Mouse (Mus musculus) heart, postnatal 10 days (tissue): ENCODE data around the gene Zdhhc11. TPM values are rescaled to one million over a fixed set of nuclear protein-coding genes. Genes with fewer than 3 reads are reported as not detected.

Experiments
- DNase-seq, 2 experiments: peaks; one replicate each; pipeline ENCODE4 v3.0.0; 2021
- intact Hi-C: fragments of 180-260 bp; cut with DNase I; formaldehyde crosslinking; loops from one replicate; pipeline ENCODE4 v1.15.1; 2025
- total RNA-seq, 2 experiments: library from RNA; stranded (reverse); gene quantifications; 2 replicates each; pipeline ENCODE4 v1.2.3; 2021

Gene Zdhhc11
- total RNA-seq: not detected

GRCm38 (mm10) chr13:73963551-73963950, at the start of gene Zdhhc11:
Gene Zdhhc11 (plus strand): TSS chr13:73963851.
- intact Hi-C loops: no loop called here
- DNase-seq: no peak

DNA sequence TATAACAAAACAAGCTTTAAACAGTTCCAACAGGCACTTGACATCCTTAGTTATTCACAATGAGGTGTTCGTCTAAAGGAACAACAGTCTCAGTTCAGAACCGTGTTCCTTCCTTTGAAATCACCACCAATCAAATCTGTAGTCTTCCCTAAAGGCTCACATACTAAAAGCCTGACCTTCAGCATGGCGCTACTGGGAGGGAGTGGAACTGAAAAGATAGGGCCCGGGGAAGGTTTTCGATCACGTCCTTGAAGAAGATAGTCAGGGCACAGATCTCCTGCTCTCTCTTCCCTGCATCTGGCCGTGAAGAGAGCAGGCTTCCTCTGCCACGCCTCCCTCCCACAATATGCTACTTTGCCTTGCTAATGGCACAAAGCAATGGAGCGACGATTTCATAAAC, 31.4 kb upstream of the Zdhhc11 start:
- no peak for DNase-seq
- intact Hi-C loops: no loop called here

DNA sequence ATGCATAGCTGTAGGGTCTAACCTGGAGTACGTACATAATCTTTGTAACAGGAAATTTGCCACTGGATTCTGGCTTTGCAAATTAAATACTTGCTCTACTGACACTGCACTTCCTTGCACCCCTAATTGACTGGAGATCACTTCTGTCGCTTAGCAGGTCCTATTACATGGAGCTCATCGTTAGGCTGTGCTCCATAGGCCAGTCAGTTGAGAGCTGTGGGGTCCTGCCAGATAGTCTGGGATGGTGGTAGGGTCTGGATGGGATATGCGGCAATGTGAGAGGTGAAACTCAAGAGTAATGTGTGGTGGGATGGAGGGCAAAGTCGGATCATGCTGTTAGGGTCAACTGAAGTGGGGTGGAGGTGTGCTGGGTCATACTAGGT, 26.7 kb upstream of the Zdhhc11 start:
- DNase-seq: no peak
- intact Hi-C loops: no loop called here

GRCm38 (mm10) chr13:73937321-73938176, 26.1 kb upstream of the Zdhhc11 start, which contains the start of the genes Trip13 and Brd9:
Gene Trip13 (minus strand): TSS chr13:73937784.
Gene Brd9 (plus strand): TSS chr13:73937811.
- DNase-seq: peak; percentile 95 to 96
- intact Hi-C loops: no loop called here

DNA sequence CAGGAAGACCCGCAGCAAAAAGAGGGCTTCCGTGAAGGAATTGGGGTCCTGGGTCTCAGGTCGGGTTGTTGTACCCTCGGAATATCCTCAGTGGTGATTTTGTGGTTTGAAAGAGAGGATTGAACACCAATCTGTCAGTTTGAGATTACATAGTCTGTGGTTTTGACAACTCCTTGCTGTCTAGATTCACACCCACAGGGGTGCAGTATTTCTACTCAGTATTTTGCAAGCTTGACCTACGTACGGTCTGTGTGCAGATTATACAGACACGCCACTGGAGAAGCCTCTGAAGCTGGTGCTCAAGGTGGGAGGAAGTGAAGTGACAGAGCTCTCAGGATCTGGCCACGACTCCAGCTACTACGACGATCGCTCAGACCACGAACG, 25.5 kb upstream of the Zdhhc11 start:
- DNase-seq: no peak
- intact Hi-C loops: no loop called here

- intact Hi-C loops: no loop called here
- no peak for DNase-seq
Measured at GRCm38 (mm10) chr13:73939101-73939500, 24.6 kb upstream of the Zdhhc11 start.

- intact Hi-C loops: loop anchor here (5.0 kb wide), 1 partner anchor 238 kb away; no protein-coding TSS in a partner anchor
- no peak for DNase-seq
Measured at GRCm38 (mm10) chr13:73944606-73945005, 19.0 kb upstream of the Zdhhc11 start.

- no peak for DNase-seq
- intact Hi-C loops: no loop called here
Measured at GRCm38 (mm10) chr13:73953551-73954130, 10.0 kb upstream of the Zdhhc11 start.

DNA sequence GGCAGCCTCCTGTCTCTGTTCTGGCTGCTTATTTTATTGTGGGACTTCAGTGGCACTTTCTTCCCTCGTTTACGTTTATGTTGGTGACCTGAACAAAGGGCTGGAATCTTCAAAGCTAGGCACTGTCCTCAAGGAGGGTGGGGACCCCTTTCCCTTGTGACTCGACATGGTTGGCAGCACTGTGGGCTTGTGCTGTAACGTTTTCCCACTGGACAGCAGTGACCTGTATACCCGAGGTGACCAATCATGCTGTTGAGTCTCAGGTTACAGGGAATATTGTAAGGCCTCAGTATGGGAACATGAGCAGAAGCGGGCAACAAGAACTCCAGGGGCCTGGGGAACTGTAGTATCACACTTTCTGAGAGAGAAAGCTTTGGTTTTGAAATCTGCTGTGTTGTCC, 9.0 kb upstream of the Zdhhc11 start:
- no peak for DNase-seq
- intact Hi-C loops: no loop called here

GRCm38 (mm10) chr13:73955531-73955930, 8.1 kb upstream of the Zdhhc11 start:
- intact Hi-C loops: no loop called here
- no peak for DNase-seq

DNA sequence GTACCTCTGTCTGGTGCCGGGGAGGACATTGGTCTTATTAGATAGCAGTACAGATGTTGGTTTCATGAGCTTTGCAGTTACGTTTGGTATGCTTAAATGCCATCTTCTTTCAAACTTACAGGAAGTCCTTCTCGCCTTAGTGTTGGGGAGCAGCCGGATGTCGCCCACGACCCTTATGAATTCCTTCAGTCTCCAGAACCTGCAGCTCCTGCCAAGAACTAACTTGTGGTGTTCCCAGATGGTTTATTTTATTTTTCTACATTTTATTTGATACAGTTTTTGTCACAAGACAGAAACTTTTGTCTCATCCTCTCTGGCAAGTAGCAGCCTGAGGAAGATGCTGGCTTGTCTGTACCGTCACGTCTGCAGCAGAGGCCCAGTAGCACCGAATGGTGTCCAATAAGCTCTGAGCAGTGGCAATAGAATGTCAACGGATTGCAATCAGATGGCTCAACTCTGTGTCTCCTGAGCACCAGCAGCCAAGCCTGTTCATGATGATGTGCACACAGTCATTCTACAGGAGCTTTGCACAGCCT, 3.5 kb upstream of the Zdhhc11 start:
- intact Hi-C loops: no loop called here

DNA sequence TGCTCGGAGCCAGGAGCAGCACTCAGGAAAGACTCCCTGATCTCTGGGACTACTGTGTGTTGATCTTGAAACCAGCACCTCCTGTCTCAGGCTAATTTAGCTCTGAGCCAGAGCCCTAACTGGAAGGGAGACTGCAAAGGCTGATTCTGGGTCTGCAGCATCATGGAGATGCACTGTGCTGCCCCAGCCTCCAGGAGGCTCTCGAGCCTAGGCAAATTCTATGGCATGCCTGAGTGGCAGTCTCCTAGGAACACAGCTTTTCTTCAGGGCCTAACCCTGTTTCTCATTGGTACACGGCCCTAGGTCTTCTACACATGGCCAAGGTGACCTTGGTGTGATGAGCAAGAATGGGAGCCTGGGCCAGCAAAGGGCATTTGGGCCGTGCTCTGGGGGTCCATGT, 2.5 kb upstream of the Zdhhc11 start:
- intact Hi-C loops: no loop called here
- no peak for DNase-seq

More for the DNA sequence above, 3.5 kb upstream of the Zdhhc11 start:
- no peak for DNase-seq

- DNase-seq: peak; percentile 95 to 96
- intact Hi-C loops: loop anchor here (1.0 to 5.0 kb wide), 5 partner anchors 42 to 331 kb away; partner anchors contain the start of gene Exoc3
Measured at GRCm38 (mm10) chr13:73970545-73971448, 7.1 kb downstream of the Zdhhc11 start.

DNA sequence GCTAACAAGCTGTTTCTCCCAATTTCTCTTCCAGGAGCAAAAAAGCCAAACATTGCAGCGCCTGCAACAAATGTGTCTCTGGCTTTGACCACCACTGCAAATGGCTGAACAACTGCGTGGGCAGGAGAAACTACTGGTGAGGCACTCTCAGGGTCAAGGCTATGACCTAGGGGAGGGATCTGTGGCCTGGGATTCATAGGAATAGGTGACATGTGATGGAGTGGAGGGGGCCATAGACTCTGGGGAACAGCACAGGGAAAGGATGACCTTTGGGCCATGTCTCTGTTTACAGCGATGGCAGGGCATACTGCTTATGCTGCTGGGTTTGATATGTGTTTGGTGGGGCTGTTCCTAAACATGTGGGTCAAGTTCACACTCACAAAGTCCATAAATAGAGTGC, 10.9 kb downstream of the Zdhhc11 start:
- no peak for DNase-seq
- intact Hi-C loops: loop anchor here (5.0 kb wide), 1 partner anchor 38 kb away; no protein-coding TSS in a partner anchor

GRCm38 (mm10) chr13:73976935-73977334, 13.3 kb downstream of the Zdhhc11 start:
- DNase-seq: no peak
- intact Hi-C loops: no loop called here

GRCm38 (mm10) chr13:73990325-73990724, 26.7 kb downstream of the Zdhhc11 start:
- no peak for DNase-seq
- intact Hi-C loops: no loop called here

- intact Hi-C loops: no loop called here
Measured at GRCm38 (mm10) chr13:73990761-73991160, 27.1 kb downstream of the Zdhhc11 start.

GRCm38 (mm10) chr13:73991267-73991666, 27.6 kb downstream of the Zdhhc11 start:
- DNase-seq: peak; percentile 41 to 42
- intact Hi-C loops: no loop called here

More at GRCm38 (mm10) chr13:73990761-73991160, 27.1 kb downstream of the Zdhhc11 start:
- no peak for DNase-seq

- intact Hi-C loops: no loop called here
- DNase-seq: no peak
Measured at GRCm38 (mm10) chr13:73996456-73996855, 32.8 kb downstream of the Zdhhc11 start.

- intact Hi-C loops: no loop called here
Measured at GRCm38 (mm10) chr13:74000519-74000918, 36.9 kb downstream of the Zdhhc11 start.

GRCm38 (mm10) chr13:74000961-74001360, 37.3 kb downstream of the Zdhhc11 start:
- intact Hi-C loops: no loop called here
- no peak for DNase-seq

More at GRCm38 (mm10) chr13:74000519-74000918, 36.9 kb downstream of the Zdhhc11 start:
- DNase-seq: no peak
